Mouse (Mus musculus): ENCODE data around the gene Nemp2. TPM values are rescaled to one million over a fixed set of nuclear protein-coding genes. Genes with fewer than 3 reads are reported as not detected.
A peak's percentile ranks its signal among the peaks of the same experiment; 100 is the strongest.

Nemp2 gene
- polyA plus RNA-seq (2016; fragmentation: Nextera tagmentation; extraction: Ambion mirVana) = 10.9 and 12.2 TPM in 2 replicates

GRCm38 (mm10) chr1:52630248-52630936 lies at the start of gene Nemp2:
Gene Nemp2 (plus strand): TSS chr1:52630703.
- Histone ChIP-seq H3K27ac (peak within 1 kb of the TSS; percentile 85), H3K36me3 (replicated peaks) (peaks cover 8% of the 10 kb centered on the region; the same call in 1 of the 2 replicates), H3K4me1 (peaks cover 12% of the 10 kb centered on the region), H3K27me3 (no peaks in the 10 kb centered on the region), H3K9ac (peak within 1 kb of the TSS; percentile 77), H3K4me3 (replicated peaks) (peak within 1 kb of the TSS; percentile 85), H3K9me3 (no peaks in the 10 kb centered on the region), H3K4me2 (peak within 1 kb of the TSS; percentile 49)
- under 1% methylated on average over 44 of the region's 44 CpGs for WGBS
- ATAC-seq (ENCODE audit: low FRiP score) = peak; percentile 97

DNA sequence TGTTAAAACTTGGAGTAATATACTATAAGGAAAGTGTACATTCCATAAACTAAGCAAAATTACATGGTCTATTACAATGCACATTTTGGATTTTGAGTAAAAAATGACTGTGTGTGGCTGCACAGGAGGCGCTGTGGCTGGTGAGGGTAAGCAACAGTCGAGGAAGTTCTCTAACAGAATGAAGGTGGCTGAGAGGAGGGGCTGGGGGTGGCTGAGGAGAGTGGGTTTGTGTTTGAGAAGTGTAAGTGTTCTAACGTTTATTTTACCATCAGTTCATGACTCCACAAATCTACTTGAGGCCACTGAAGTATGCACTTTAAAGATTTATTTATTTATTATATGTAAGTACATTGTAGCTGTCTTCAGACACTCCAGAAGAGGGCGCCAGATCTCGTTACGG lies 48.8 kb upstream of the Nemp2 start:
- Histone ChIP-seq H3K27ac (no peak overlapping the region), H3K27me3 (no peaks in the 10 kb centered on the region), H3K4me1 (no peaks in the 10 kb centered on the region), H3K9me3 (no peaks in the 10 kb centered on the region), H3K9ac (no peak overlapping the region), H3K4me2 (no peak overlapping the region), H3K4me3 (replicated peaks) (no peak overlapping the region), H3K36me3 (replicated peaks) (no peaks in the 10 kb centered on the region)
- WGBS = 70% methylated on average over 6 of the region's 6 CpGs
- no peak for ATAC-seq (ENCODE audit: low FRiP score)

DNA sequence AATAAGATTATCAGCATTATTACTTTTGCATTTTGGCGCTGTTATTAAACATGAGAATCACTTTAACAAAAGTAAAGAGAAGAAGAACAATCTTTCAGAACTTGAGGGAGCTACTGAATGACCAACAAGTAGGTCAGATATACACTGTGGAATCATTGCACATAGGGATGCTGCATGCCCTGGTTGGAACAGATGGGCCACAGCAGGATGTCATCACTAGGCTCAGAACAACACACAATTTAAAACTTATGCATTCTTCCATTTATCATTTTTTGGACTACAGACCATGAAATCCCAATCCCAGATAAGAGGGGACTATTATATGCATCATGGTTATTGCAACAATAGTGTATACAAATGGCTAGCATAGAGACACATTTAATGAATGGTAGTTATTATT lies 47.6 kb upstream of the Nemp2 start:
- Histone ChIP-seq H3K27me3 (no peaks in the 10 kb centered on the region), H3K36me3 (replicated peaks) (no peaks in the 10 kb centered on the region), H3K4me1 (no peaks in the 10 kb centered on the region), H3K9me3 (no peaks in the 10 kb centered on the region), H3K27ac (no peak overlapping the region), H3K9ac (no peak overlapping the region), H3K4me2 (no peak overlapping the region), H3K4me3 (replicated peaks) (no peak overlapping the region)
- no peak for ATAC-seq (ENCODE audit: low FRiP score)
- WGBS = 95% methylated on average over 1 of the region's 1 CpGs

GRCm38 (mm10) chr1:52596982-52597646 lies 33.4 kb upstream of the Nemp2 start:
- peak; percentile 94 for ATAC-seq (ENCODE audit: low FRiP score)
- peaks cover 3% of the 10 kb centered on the region; the same call in 1 of the 2 replicates for H3K4me1 ChIP-seq
- no peaks in the 10 kb centered on the region for H3K27me3 ChIP-seq
- H3K9me3 ChIP-seq = no peaks in the 10 kb centered on the region
- no peak overlapping the region for H3K9ac ChIP-seq
- 42% methylated on average over 11 of the region's 11 CpGs for WGBS
- H3K36me3 ChIP-seq (replicated peaks) = no peaks in the 10 kb centered on the region
- H3K4me3 ChIP-seq (replicated peaks) = no peak overlapping the region
- peak overlapping the region; percentile 24; the same call in 1 of the 2 replicates for H3K4me2 ChIP-seq
- H3K27ac ChIP-seq = peak overlapping the region; percentile 38; the same call in 1 of the 2 replicates

GRCm38 (mm10) chr1:52597761-52598160 lies 32.7 kb upstream of the Nemp2 start:
- WGBS = 50% methylated on average over 11 of the region's 11 CpGs
- ATAC-seq (ENCODE audit: low FRiP score) = peak; percentile 72; the same call in 1 of the 2 replicates
- Histone ChIP-seq H3K9ac (no peak overlapping the region), H3K27ac (no peak overlapping the region), H3K4me1 (peaks cover 3% of the 10 kb centered on the region; the same call in 1 of the 2 replicates), H3K27me3 (no peaks in the 10 kb centered on the region), H3K4me3 (replicated peaks) (no peak overlapping the region), H3K4me2 (peak overlapping the region; percentile 32), H3K9me3 (no peaks in the 10 kb centered on the region), H3K36me3 (replicated peaks) (no peaks in the 10 kb centered on the region)

- no peak for ATAC-seq (ENCODE audit: low FRiP score)
- no peak overlapping the region for H3K9ac ChIP-seq
- whole genome bisulfite sequencing = 80% methylated on average over 4 of the region's 4 CpGs
- H3K4me1 ChIP-seq = peaks cover 3% of the 10 kb centered on the region; the same call in 1 of the 2 replicates
- H3K36me3 ChIP-seq (replicated peaks) = no peaks in the 10 kb centered on the region
- H3K9me3 ChIP-seq = no peaks in the 10 kb centered on the region
- H3K27me3 ChIP-seq = no peaks in the 10 kb centered on the region
- H3K4me3 ChIP-seq (replicated peaks) = no peak overlapping the region
- H3K27ac ChIP-seq = no peak overlapping the region
- H3K4me2 ChIP-seq = no peak overlapping the region
Measured at GRCm38 (mm10) chr1:52598361-52598760, 32.1 kb upstream of the Nemp2 start.

DNA sequence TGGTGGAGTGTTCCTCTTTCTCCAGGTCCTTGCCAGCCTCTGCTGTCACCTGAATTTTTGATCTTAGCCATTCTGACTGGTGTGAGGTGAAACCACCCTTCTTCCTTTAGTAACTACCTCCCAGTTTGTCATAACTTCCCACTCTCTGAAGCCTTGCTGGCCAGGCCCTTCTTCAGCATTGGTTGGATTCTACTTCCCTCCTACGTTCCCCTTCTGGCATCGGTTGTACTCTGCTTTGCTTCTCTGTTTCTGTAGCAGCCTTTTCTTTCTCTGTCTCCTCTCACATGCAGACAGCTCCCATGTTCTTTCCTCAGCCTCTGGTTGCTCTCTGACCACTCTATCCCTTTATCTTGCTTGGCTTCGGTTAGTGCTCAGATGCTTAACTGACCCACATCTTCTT lies 29.0 kb upstream of the Nemp2 start:
- Histone ChIP-seq H3K27ac (no peak overlapping the region), H3K9me3 (no peaks in the 10 kb centered on the region), H3K36me3 (replicated peaks) (no peaks in the 10 kb centered on the region), H3K4me2 (no peak overlapping the region), H3K9ac (no peak overlapping the region), H3K4me3 (replicated peaks) (no peak overlapping the region), H3K4me1 (peaks cover 3% of the 10 kb centered on the region; the same call in 1 of the 2 replicates), H3K27me3 (no peaks in the 10 kb centered on the region)
- 85% methylated on average over 3 of the region's 3 CpGs for WGBS
- no peak for ATAC-seq (ENCODE audit: low FRiP score)

DNA sequence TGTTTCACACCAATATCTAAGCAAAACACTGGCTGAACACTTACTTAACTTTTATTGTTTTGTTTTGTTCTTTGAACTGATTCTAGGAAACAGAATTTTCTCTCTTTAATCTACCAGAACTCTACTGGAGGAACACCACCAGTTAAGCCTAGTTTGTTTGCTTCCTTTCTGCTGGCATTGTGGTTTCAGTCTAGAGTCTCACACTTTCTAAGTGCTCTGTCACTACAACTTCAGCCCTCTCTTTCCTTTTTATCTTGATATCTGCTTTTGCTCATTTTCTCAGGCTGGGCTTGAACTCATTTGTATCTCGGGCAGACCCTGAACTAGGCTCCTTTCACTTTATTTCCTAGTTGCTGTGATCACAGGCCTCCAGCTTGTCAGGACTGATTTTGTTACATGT lies 22.8 kb upstream of the Nemp2 start:
- H3K36me3 ChIP-seq (replicated peaks) = no peaks in the 10 kb centered on the region
- no peaks in the 10 kb centered on the region for H3K9me3 ChIP-seq
- no peak overlapping the region for H3K27ac ChIP-seq
- no peak overlapping the region for H3K4me3 ChIP-seq (replicated peaks)
- WGBS = 97% methylated on average over 1 of the region's 1 CpGs
- H3K9ac ChIP-seq = no peak overlapping the region
- H3K27me3 ChIP-seq = no peaks in the 10 kb centered on the region
- no peak for ATAC-seq (ENCODE audit: low FRiP score)
- no peak overlapping the region for H3K4me2 ChIP-seq
- no peaks in the 10 kb centered on the region for H3K4me1 ChIP-seq

- no peaks in the 10 kb centered on the region for H3K4me1 ChIP-seq
- 89% methylated on average over 4 of the region's 4 CpGs for WGBS
- no peaks in the 10 kb centered on the region for H3K36me3 ChIP-seq (replicated peaks)
- H3K27ac ChIP-seq = no peak overlapping the region
- no peak for ATAC-seq (ENCODE audit: low FRiP score)
- no peak overlapping the region for H3K4me2 ChIP-seq
- H3K9me3 ChIP-seq = no peaks in the 10 kb centered on the region
- H3K27me3 ChIP-seq = no peaks in the 10 kb centered on the region
- H3K4me3 ChIP-seq (replicated peaks) = no peak overlapping the region
- H3K9ac ChIP-seq = no peak overlapping the region
Measured at GRCm38 (mm10) chr1:52608486-52608885, 22.0 kb upstream of the Nemp2 start.

- Histone ChIP-seq H3K9ac (no peak overlapping the region), H3K9me3 (no peaks in the 10 kb centered on the region), H3K27me3 (no peaks in the 10 kb centered on the region), H3K4me2 (no peak overlapping the region), H3K27ac (no peak overlapping the region), H3K36me3 (replicated peaks) (no peaks in the 10 kb centered on the region), H3K4me3 (replicated peaks) (no peak overlapping the region), H3K4me1 (no peaks in the 10 kb centered on the region)
- WGBS = 93% methylated on average over 1 of the region's 1 CpGs
- ATAC-seq (ENCODE audit: low FRiP score) = no peak
Measured at GRCm38 (mm10) chr1:52618217-52618616, 12.3 kb upstream of the Nemp2 start.

DNA sequence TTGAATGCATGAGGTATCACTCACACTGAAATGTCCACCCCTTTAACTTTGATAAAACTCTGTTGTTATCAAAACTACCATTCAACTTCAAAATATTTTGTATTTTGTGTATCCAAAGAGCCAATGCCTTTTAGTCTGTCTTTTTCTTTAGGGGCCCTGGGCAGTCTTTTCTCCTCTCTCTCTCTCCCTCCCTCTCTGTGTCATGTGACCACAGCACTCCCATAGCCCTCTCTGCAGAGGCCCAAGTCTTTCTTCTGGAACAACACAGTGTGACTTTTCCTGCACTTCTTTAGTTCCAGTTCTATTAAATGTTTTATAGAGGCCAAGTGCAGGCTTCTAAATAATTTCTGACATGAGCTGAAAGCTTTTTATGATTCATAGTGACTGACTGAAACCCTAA lies 10.1 kb upstream of the Nemp2 start:
- Histone ChIP-seq H3K9ac (no peak overlapping the region), H3K36me3 (replicated peaks) (no peaks in the 10 kb centered on the region)

GRCm38 (mm10) chr1:52630937-52631299 lies 415 bp downstream of the Nemp2 start:
- Histone ChIP-seq H3K9ac (peak overlapping the region; percentile 77), H3K27me3 (no peaks in the 10 kb centered on the region), H3K27ac (peak overlapping the region; percentile 85), H3K4me1 (peaks cover 12% of the 10 kb centered on the region), H3K4me2 (peak overlapping the region; percentile 49), H3K36me3 (replicated peaks) (peaks cover 10% of the 10 kb centered on the region; the same call in 1 of the 2 replicates), H3K9me3 (no peaks in the 10 kb centered on the region), H3K4me3 (replicated peaks) (peak overlapping the region; percentile 85)
- 0% methylated on average over 6 of the region's 6 CpGs for WGBS
- peak; percentile 79 for ATAC-seq (ENCODE audit: low FRiP score)

More for the DNA sequence above, 10.1 kb upstream of the Nemp2 start:
- ATAC-seq (ENCODE audit: low FRiP score) = no peak
- H3K4me1 ChIP-seq = no peaks in the 10 kb centered on the region
- H3K27ac ChIP-seq = no peak overlapping the region
- H3K4me3 ChIP-seq (replicated peaks) = no peak overlapping the region
- H3K9me3 ChIP-seq = no peaks in the 10 kb centered on the region
- H3K27me3 ChIP-seq = no peaks in the 10 kb centered on the region
- H3K4me2 ChIP-seq = no peak overlapping the region
